Mouse (Mus musculus) hindbrain, embryonic 11.5 days (tissue): ENCODE results near the gene Tex35. TPM values are rescaled to one million over a fixed set of nuclear protein-coding genes. Genes with fewer than 3 reads are reported as not detected.
A peak's percentile ranks its signal among the peaks of the same experiment; 100 is the strongest.

Experiments
- ATAC-seq: fragments of 200-750 bp; cut with Nextera tagmentation; 2 replicates; pipeline ENCODE4 v1.8.0; 2017; ENCODE audit warnings: mild to moderate bottlenecking, moderate TSS enrichment, moderate library complexity; ENCODE audit not compliant: low FRiP score
- DNase-seq: peaks from one replicate; pipeline ENCODE4 v3.0.0-alpha.2; 2015; ENCODE audit warnings: low spot score
- H3K27ac ChIP-seq: fragments of 300-500 bp; sonication (generic); 2 replicates; pipeline ENCODE4 v1.5.1; 2014; ENCODE audit warnings: mild to moderate bottlenecking, low read depth, low read length
- H3K27me3 ChIP-seq: fragments of 300-500 bp; sonication (generic); 2 replicates; pipeline ENCODE4 v1.6.1; 2014; ENCODE audit warnings: mild to moderate bottlenecking, low read length, moderate library complexity, mixed read lengths; ENCODE audit not compliant: control insufficient read depth, insufficient read depth
- H3K36me3 ChIP-seq: fragments of 300-500 bp; sonication (generic); 2 replicates; pipeline ENCODE4 v1.6.1; 2014; ENCODE audit warnings: mild to moderate bottlenecking, low read length, moderate library complexity, mixed read lengths; ENCODE audit not compliant: control insufficient read depth, insufficient read depth
- H3K4me1 ChIP-seq: fragments of 300-500 bp; sonication (generic); replicated peaks from 2 replicates; pipeline ENCODE4 v1.6.1; 2014; ENCODE audit warnings: low read length, mixed read lengths; ENCODE audit not compliant: control insufficient read depth, insufficient read depth
- H3K4me2 ChIP-seq: fragments of 300-500 bp; sonication (generic); replicated peaks from 2 replicates; pipeline ENCODE4 v1.6.1; 2014; ENCODE audit warnings: mild to moderate bottlenecking, low read depth, low read length
- H3K4me3 ChIP-seq: fragments of 300-500 bp; sonication (generic); 2 replicates; pipeline ENCODE4 v1.5.1; 2014; ENCODE audit warnings: low read depth, low read length
- H3K9ac ChIP-seq: fragments of 300-500 bp; sonication (generic); 2 replicates; pipeline ENCODE4 v1.6.1; 2014; ENCODE audit warnings: low read depth, low read length
- H3K9me3 ChIP-seq: fragments of 300-500 bp; sonication (generic); 2 replicates; pipeline ENCODE4 v1.6.1; 2016; ENCODE audit warnings: low read length; ENCODE audit not compliant: control insufficient read depth
- WGBS: fragments of 180-500 bp; shearing (Covaris S2); extraction: QIAGEN DNeasy Blood & Tissue Kit; methylation state at CpG from one replicate; pipeline ENCODE4 v1.1.7; 2014; 5-methylcytosine and 5-hydroxymethylcytosine counted together
- polyA plus RNA-seq: library from polyadenylated mRNA; unstranded; fragments of >200 nt; fragmentation: Nextera tagmentation; extraction: Ambion mirVana; gene quantifications from 2 replicates; pipeline ENCODE4 v1.2.1, GENCODE M21; 2014

Tex35 gene
- polyA plus RNA-seq, 1 experiment from 2014 or later: not detected

GRCm38 (mm10) chr1:157123836-157124235 is 15.4 kb upstream of the Tex35 start:
- no peak overlapping the region for H3K27ac ChIP-seq
- no peak for DNase-seq
- H3K4me1 ChIP-seq: no peaks in the 10 kb centered on the region
- no peak for ATAC-seq
- no peak overlapping the region for H3K4me3 ChIP-seq
- H3K9me3 ChIP-seq: no peaks in the 10 kb centered on the region
- H3K27me3 ChIP-seq: no peaks in the 10 kb centered on the region
- H3K36me3 ChIP-seq: no peaks in the 10 kb centered on the region
- H3K4me2 ChIP-seq: no peak overlapping the region
- 86% methylated on average over 3 of the region's 3 CpGs for WGBS
- no peak overlapping the region for H3K9ac ChIP-seq

- Histone ChIP-seq H3K36me3 (no peaks in the 10 kb centered on the region), H3K4me3 (no peak overlapping the region), H3K4me2 (no peak overlapping the region), H3K9ac (no peak overlapping the region), H3K4me1 (no peaks in the 10 kb centered on the region), H3K9me3 (no peaks in the 10 kb centered on the region), H3K27ac (no peak overlapping the region), H3K27me3 (no peaks in the 10 kb centered on the region)
- ATAC-seq: no peak
- no peak for DNase-seq
- WGBS: 89% methylated on average over 6 of the region's 6 CpGs
Measured at GRCm38 (mm10) chr1:157119168-157119567, 10.7 kb upstream of the Tex35 start.

- ATAC-seq: no peak
- 94% methylated on average over 3 of the region's 3 CpGs for WGBS
- Histone ChIP-seq H3K27me3 (no peaks in the 10 kb centered on the region), H3K27ac (no peak overlapping the region), H3K4me2 (no peak overlapping the region), H3K9ac (no peak overlapping the region), H3K36me3 (no peaks in the 10 kb centered on the region), H3K9me3 (no peaks in the 10 kb centered on the region), H3K4me1 (no peaks in the 10 kb centered on the region), H3K4me3 (no peak overlapping the region)
- no peak for DNase-seq
Measured at GRCm38 (mm10) chr1:157117440-157117839, 9.0 kb upstream of the Tex35 start.

- no peak for ATAC-seq
Measured at GRCm38 (mm10) chr1:157114492-157114891, 6.0 kb upstream of the Tex35 start.

GRCm38 (mm10) chr1:157110287-157110835 is 1.9 kb upstream of the Tex35 start:
- no peaks in the 10 kb centered on the region for H3K36me3 ChIP-seq
- H3K4me3 ChIP-seq: no peak overlapping the region
- no peak overlapping the region for H3K9ac ChIP-seq
- no peak for DNase-seq
- H3K4me1 ChIP-seq: no peaks in the 10 kb centered on the region
- no peaks in the 10 kb centered on the region for H3K9me3 ChIP-seq
- no peak overlapping the region for H3K27ac ChIP-seq
- ATAC-seq: no peak
- no peak overlapping the region for H3K4me2 ChIP-seq
- 81% methylated on average over 6 of the region's 6 CpGs for WGBS
- no peaks in the 10 kb centered on the region for H3K27me3 ChIP-seq

More at GRCm38 (mm10) chr1:157114492-157114891, 6.0 kb upstream of the Tex35 start:
- H3K4me3 ChIP-seq: no peak overlapping the region
- H3K4me1 ChIP-seq: no peaks in the 10 kb centered on the region
- H3K4me2 ChIP-seq: no peak overlapping the region
- no peak overlapping the region for H3K9ac ChIP-seq
- no peak for DNase-seq
- no peaks in the 10 kb centered on the region for H3K27me3 ChIP-seq
- H3K36me3 ChIP-seq: no peaks in the 10 kb centered on the region
- no peak overlapping the region for H3K27ac ChIP-seq
- 83% methylated on average over 2 of the region's 2 CpGs for WGBS
- no peaks in the 10 kb centered on the region for H3K9me3 ChIP-seq

GRCm38 (mm10) chr1:157101122-157101865 is 7.2 kb downstream of the Tex35 start:
- Histone ChIP-seq H3K9me3 (no peaks in the 10 kb centered on the region), H3K4me1 (peaks cover 3% of the 10 kb centered on the region), H3K9ac (peak overlapping the region; percentile 52), H3K4me2 (peak overlapping the region; percentile 37), H3K27ac (peak overlapping the region; percentile 86), H3K4me3 (peak overlapping the region; percentile 18), H3K36me3 (no peaks in the 10 kb centered on the region), H3K27me3 (no peaks in the 10 kb centered on the region)
- 15% methylated on average over 19 of the region's 19 CpGs for WGBS
- ATAC-seq (peak; percentile 92), DNase-seq (peak; percentile 74)

GRCm38 (mm10) chr1:157095534-157095933 is 12.9 kb downstream of the Tex35 start:
- WGBS: 91% methylated on average over 4 of the region's 4 CpGs
- H3K36me3 ChIP-seq: no peaks in the 10 kb centered on the region
- no peaks in the 10 kb centered on the region for H3K27me3 ChIP-seq
- H3K27ac ChIP-seq: no peak overlapping the region
- H3K9me3 ChIP-seq: no peaks in the 10 kb centered on the region
- no peaks in the 10 kb centered on the region for H3K4me1 ChIP-seq
- no peak overlapping the region for H3K9ac ChIP-seq
- ATAC-seq (no peak), DNase-seq (no peak)
- no peak overlapping the region for H3K4me3 ChIP-seq
- H3K4me2 ChIP-seq: no peak overlapping the region

- Histone ChIP-seq H3K27me3 (no peaks in the 10 kb centered on the region), H3K27ac (no peak overlapping the region), H3K4me1 (no peaks in the 10 kb centered on the region), H3K9me3 (no peaks in the 10 kb centered on the region), H3K4me2 (no peak overlapping the region), H3K36me3 (no peaks in the 10 kb centered on the region), H3K4me3 (no peak overlapping the region), H3K9ac (no peak overlapping the region)
- ATAC-seq: no peak
- no peak for DNase-seq
- 90% methylated on average over 1 of the region's 1 CpGs for WGBS
Measured at GRCm38 (mm10) chr1:157092622-157093021, 15.9 kb downstream of the Tex35 start.

- ATAC-seq: no peak
- Histone ChIP-seq H3K4me3 (no peak overlapping the region), H3K9ac (no peak overlapping the region), H3K9me3 (no peaks in the 10 kb centered on the region), H3K4me2 (no peak overlapping the region), H3K4me1 (no peaks in the 10 kb centered on the region), H3K27me3 (no peaks in the 10 kb centered on the region), H3K36me3 (no peaks in the 10 kb centered on the region), H3K27ac (no peak overlapping the region)
- 61% methylated on average over 4 of the region's 4 CpGs for WGBS
- DNase-seq: no peak
Measured at GRCm38 (mm10) chr1:157092140-157092539, 16.3 kb downstream of the Tex35 start.
